Mouse (Mus musculus) Patski (cell line): ENCODE measurements at regions not wholly inside any gene's neighbourhood (a gene's known extent, or its start where the extent isn't known, plus 50 kb on each side); places are given as distances from the start of the nearest gene placed in this dataset.

ENCODE experiments used
- ATAC-seq: fragments of 100-300 bp; one replicate; pipeline ENCODE4 v1.8.0; 2021
- CTCF ChIA-PET: fragments of 350-600 bp; sonication (Branson Sonifier 250); formaldehyde crosslinking; loops from one replicate; lab custom pipeline; 2022; ENCODE audit warnings: inconsistent platforms; lab: Charles Lee
- POLR2A ChIA-PET: fragments of 350-600 bp; sonication (Branson Sonifier 250); formaldehyde crosslinking; loops from one replicate; lab custom pipeline; 2022; ENCODE audit warnings: antibody characterized with exemption, inconsistent platforms; lab: Charles Lee
- DNase-seq: peaks from one replicate; pipeline ENCODE4 v3.0.0-alpha.2; 2011; ENCODE audit warnings: low read depth, low spot score
- H3K27me3 ChIP-seq: fragments of 371-371 bp; one replicate; pipeline ENCODE4 v1.5.1; 2021
- CTCF ChIP-seq: fragments of 100-300 bp; IDR thresholded peaks from one replicate; pipeline ENCODE4 v1.5.1; 2021
- in situ Hi-C: fragments of 300-500 bp; cut with MboI; formaldehyde crosslinking; loops from 3 replicates; pipeline ENCODE4 v1.11.1; 2018; ENCODE audit warnings: low pct_unique_long_range_greater_than_20kb, mixed read lengths

DNA sequence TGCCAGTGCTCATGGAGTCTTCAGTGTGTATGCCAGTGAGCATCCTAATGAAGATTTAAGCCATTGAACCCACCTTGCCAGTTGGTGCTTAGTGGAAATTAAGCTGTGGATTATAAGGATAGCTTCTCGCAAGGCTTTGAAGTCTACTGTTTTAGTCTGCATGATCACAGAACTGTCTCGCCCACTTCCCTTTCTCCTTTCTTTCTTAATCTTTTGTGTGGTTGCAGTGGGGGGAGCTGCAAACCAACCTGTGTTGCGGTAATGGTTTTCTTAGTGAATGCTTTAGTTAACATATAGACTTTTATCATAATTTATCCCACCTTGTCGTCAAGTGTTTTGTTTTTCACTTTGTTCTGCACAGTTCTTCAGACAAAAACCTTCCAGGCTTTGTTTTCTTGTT lies 447.9 kb upstream of the Atp11b start:
- in situ Hi-C loops: no loop called here
- no peak for DNase-seq
- CTCF ChIA-PET: interaction anchor here (1.5 kb wide), 2 partner anchors 9 to 14 kb away, joined by 3 read pairs; no protein-coding TSS in a partner anchor
- no peak for ATAC-seq
- POLR2A ChIA-PET: no interaction called here
- no peak for TF ChIP-seq CTCF
- H3K27me3 ChIP-seq: no peaks in the 10 kb centered on the region

DNA sequence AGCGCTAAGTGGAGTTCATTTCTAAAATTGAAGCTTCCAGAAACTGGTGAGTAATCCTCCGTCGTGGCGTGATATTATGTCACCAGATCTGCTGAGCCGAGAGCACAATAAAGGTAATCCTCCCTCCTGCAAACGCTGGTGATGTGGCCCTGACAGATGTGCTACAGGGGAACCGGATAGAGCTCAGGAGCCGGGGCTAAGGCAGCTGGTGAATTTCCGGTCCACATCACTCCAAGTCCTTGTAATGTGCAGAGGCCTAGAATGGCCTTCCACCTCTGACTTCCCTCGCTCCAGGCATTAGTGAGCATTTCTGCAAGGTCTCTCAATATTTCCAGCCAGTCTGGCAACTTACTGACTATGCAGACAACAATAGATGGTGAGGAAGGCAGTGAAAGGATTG lies 439.7 kb upstream of the Atp11b start:
- no peak for ATAC-seq
- TF ChIP-seq CTCF: no peak
- in situ Hi-C loops: no loop called here
- CTCF ChIA-PET: interaction anchor here (2.5 kb wide), 1 partner anchor 10 kb away, joined by 10 read pairs; no protein-coding TSS in a partner anchor
- POLR2A ChIA-PET: interaction anchor here (0.6 kb wide), 1 partner anchor 811 kb away, joined by 3 read pairs; no protein-coding TSS in a partner anchor
- no peak for DNase-seq
- H3K27me3 ChIP-seq: peaks cover 12% of the 10 kb centered on the region

DNA sequence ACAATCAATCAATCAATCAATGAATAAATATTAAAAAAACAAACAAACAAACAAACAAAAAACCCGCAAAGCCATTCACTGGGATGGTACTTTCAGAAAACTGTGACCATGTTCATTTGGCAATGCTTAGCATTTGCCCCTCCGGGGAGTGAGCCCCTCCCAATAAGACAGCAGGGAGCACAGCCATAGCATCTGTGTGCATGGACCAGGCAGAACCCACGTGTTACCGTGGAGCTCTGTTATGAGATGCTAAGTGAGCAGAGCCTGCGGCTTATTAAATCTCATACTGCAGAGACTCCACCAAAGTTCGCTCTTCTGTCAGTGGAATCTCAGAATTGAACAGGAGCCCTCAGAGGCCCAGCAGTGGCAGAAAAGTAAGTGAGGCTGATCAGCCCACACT lies 438.7 kb upstream of the Atp11b start:
- DNase-seq: no peak

GRCm38 (mm10) chr3:35318348-35318747 lies 435.6 kb upstream of the Atp11b start:
- CTCF ChIA-PET: no interaction called here
- in situ Hi-C loops: no loop called here
- POLR2A ChIA-PET: no interaction called here
- H3K27me3 ChIP-seq: peaks cover 15% of the 10 kb centered on the region
- DNase-seq (no peak), ATAC-seq (no peak)
- no peak for TF ChIP-seq CTCF

More for the DNA sequence above, 438.7 kb upstream of the Atp11b start:
- POLR2A ChIA-PET: no interaction called here
- in situ Hi-C loops: no loop called here
- no peak for ATAC-seq
- peaks cover 15% of the 10 kb centered on the region for H3K27me3 ChIP-seq
- CTCF ChIA-PET: interaction anchor here (0.8 to 2.5 kb wide), 3 partner anchors 9 to 53 kb away, joined by 3 to 10 read pairs (median 5); no protein-coding TSS in a partner anchor
- TF ChIP-seq CTCF: no peak

GRCm38 (mm10) chr3:35320844-35321393 lies 433.0 kb upstream of the Atp11b start:
- in situ Hi-C loops: no loop called here
- no peak for ATAC-seq
- ChIA-PET POLR2A (no interaction called here), CTCF (interaction anchor here (0.7 to 1.4 kb wide), 2 partner anchors 33 to 1364 kb away, joined by 3 read pairs; no protein-coding TSS in a partner anchor)
- TF ChIP-seq CTCF: no peak
- H3K27me3 ChIP-seq: peaks cover 28% of the 10 kb centered on the region
- no peak for DNase-seq

DNA sequence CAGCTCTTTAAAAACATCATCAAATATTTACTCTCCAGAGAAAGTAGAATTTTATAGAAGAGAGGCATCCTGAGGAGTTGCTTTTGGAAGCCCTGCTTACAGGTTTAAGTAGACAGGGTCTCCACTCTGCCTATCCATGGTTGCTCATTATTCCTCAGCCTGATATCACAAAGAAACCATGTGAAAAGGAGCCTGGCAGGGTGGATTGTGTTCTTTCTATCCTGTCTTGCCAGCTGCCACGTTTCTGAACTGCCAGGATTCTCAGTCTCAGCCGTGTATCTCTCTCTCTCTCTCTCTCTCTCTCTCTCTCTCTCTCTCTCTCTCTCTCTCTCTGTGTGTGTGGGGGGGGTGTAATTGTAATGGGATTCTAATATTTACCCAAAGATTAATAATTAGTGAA lies 431.9 kb upstream of the Atp11b start:
- in situ Hi-C loops: no loop called here
- ATAC-seq (no peak), DNase-seq (no peak)
- ChIA-PET POLR2A (no interaction called here), CTCF (interaction anchor here (0.7 to 1.4 kb wide), 2 partner anchors 32 to 210 kb away, joined by 3 read pairs; no protein-coding TSS in a partner anchor)
- no peak for TF ChIP-seq CTCF
- peaks cover 28% of the 10 kb centered on the region for H3K27me3 ChIP-seq

DNA sequence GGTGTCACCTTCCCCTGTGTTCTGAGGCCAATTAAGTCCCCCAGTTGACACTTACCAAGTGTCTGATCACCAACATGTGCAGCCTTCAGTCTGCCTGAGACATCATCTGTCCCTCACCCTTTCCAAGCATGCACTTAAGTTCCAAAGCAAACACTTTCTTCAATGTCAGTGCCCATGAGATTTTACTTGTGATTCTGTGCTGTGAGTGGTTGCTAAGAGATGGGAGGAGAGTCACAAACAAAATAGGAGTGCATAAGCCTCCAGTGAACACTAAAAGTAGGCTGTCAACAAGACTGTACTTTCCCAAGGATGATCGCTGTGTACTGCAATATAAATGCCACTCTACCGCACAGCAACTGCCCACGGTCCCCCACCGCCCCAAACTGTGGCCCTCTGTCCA lies 431.0 kb upstream of the Atp11b start:
- ATAC-seq (no peak), DNase-seq (no peak)
- CTCF ChIA-PET: interaction anchor here (1.1 to 1.4 kb wide), 3 partner anchors 12 to 674 kb away, joined by 3 to 4 read pairs (median 3); no protein-coding TSS in a partner anchor
- peaks cover 26% of the 10 kb centered on the region for H3K27me3 ChIP-seq
- in situ Hi-C loops: no loop called here
- no peak for TF ChIP-seq CTCF
- POLR2A ChIA-PET: interaction anchor here (1.1 kb wide), 1 partner anchor 14 kb away, joined by 4 read pairs; no protein-coding TSS in a partner anchor

GRCm38 (mm10) chr3:35323450-35324077 lies 430.3 kb upstream of the Atp11b start:
- H3K27me3 ChIP-seq: peaks cover 25% of the 10 kb centered on the region
- in situ Hi-C loops: no loop called here
- no peak for ATAC-seq
- peak; percentile 86 for TF ChIP-seq CTCF
- ChIA-PET POLR2A (interaction anchor here (0.6 to 1.1 kb wide), 2 partner anchors 15 to 1237 kb away, joined by 3 to 4 read pairs; no protein-coding TSS in a partner anchor), CTCF (interaction anchor here (0.7 to 1.8 kb wide), 8 partner anchors 8 to 674 kb away, joined by 3 to 10 read pairs (median 3); no protein-coding TSS in a partner anchor)
- peak; percentile 13 for DNase-seq

DNA sequence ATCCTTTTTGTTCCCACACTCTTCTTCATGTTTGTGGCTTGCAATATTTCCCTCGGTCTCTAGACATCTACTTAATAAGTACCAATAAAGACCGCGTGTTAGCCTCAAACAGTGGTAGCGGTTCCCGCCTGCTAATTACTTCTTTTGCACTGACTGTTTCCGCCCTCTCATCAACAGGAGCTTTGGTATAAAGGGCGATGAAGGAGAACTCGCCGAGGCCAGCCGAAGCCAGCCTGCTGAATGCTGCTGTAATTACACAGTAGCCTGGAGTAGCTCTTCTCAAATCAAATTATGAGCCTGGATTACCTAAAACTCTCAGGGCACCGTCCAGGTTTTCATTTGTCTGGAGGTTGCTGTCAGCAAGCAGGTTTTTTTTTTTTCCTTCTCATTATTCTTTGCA lies 429.7 kb upstream of the Atp11b start:
- ChIA-PET POLR2A (interaction anchor here (1.1 kb wide), 1 partner anchor 15 kb away, joined by 4 read pairs; no protein-coding TSS in a partner anchor), CTCF (interaction anchor here (0.6 to 1.8 kb wide), 9 partner anchors 9 to 675 kb away, joined by 3 to 10 read pairs (median 3); no protein-coding TSS in a partner anchor)
- no peak for TF ChIP-seq CTCF
- no peak for DNase-seq
- peaks cover 20% of the 10 kb centered on the region for H3K27me3 ChIP-seq
- no peak for ATAC-seq
- in situ Hi-C loops: no loop called here

DNA sequence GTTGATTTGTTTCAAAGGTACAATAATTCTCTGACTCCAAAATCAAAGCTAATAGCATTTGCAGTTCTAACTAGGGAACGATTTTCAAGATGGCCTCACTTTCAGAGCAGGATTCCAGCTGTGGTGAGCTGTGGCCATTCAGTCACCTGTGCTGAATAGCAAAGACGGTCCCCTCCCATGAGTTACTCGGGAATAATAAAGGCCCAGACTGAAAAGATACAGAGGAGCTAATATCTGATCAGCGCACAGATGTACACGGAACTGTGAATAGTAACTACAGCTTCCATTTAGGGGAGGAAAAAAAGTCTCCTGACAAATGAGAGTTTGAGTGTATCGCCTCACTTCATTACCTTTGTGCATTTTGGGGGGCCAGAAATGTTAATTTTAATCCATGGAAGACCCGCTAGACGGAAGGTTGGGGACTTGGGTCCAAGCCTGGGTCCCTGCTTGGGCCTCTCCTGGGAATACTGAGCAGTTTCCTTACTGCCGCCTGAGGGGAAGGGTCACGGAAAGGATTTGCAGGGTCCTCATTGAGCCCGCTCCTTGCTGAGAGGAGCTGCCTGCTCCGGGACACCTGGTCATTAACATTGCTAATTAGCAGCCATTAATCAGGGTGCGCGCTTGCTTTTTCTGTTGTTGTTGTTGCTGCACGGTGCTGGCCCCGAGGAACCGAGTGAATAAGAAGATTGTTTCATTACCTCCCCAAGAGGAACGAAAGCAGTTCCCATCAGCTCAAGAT lies 421.2 kb upstream of the Atp11b start:
- ChIA-PET POLR2A (no interaction called here), CTCF (no interaction called here)
- TF ChIP-seq CTCF: no peak
- in situ Hi-C loops: no loop called here
- DNase-seq: no peak
- ATAC-seq: no peak
- peaks cover 26% of the 10 kb centered on the region for H3K27me3 ChIP-seq
